Mouse (Mus musculus) forebrain, embryonic 14.5 days (tissue): ENCODE data around the gene Palb2. TPM values are rescaled to one million over a fixed set of nuclear protein-coding genes. Genes with fewer than 3 reads are reported as not detected.

Experiments
- ATAC-seq: fragments of 200-750 bp; cut with Nextera tagmentation; 2 replicates; pipeline ENCODE4 v1.8.0; 2017; ENCODE audit warnings: mild to moderate bottlenecking, moderate library complexity
- DNase-seq: peaks from one replicate; pipeline ENCODE4 v3.0.0-alpha.2; 2015; ENCODE audit warnings: low spot score
- H3K27ac ChIP-seq: fragments of 300-500 bp; sonication (generic); 2 replicates; pipeline ENCODE4 v1.5.1; 2014; ENCODE audit warnings: low read depth, mild to moderate bottlenecking, control low read depth, low read length, moderate library complexity
- H3K27me3 ChIP-seq: fragments of 300-500 bp; sonication (generic); replicated peaks from 2 replicates; pipeline ENCODE4 v1.6.1; 2014; ENCODE audit warnings: low read length, control low read depth, mixed read lengths; ENCODE audit not compliant: control insufficient read depth, insufficient read depth
- H3K36me3 ChIP-seq: fragments of 300-500 bp; sonication (generic); 2 replicates; pipeline ENCODE4 v1.6.1; 2014; ENCODE audit warnings: low read length, control low read depth; ENCODE audit not compliant: control insufficient read depth, insufficient read depth
- H3K4me1 ChIP-seq: fragments of 300-500 bp; sonication (generic); 2 replicates; pipeline ENCODE4 v1.6.1; 2014; ENCODE audit warnings: antibody characterized with exemption, low read length, control low read depth; ENCODE audit not compliant: control insufficient read depth, insufficient read depth
- H3K4me2 ChIP-seq: fragments of 300-500 bp; sonication (generic); 2 replicates; pipeline ENCODE4 v1.6.1; 2014; ENCODE audit warnings: mild to moderate bottlenecking, control low read depth, low read length
- H3K4me3 ChIP-seq: fragments of 300-500 bp; sonication (generic); 2 replicates; pipeline ENCODE4 v1.5.1; 2014; ENCODE audit warnings: low read depth, low read length, control low read depth
- H3K9ac ChIP-seq: fragments of 300-500 bp; sonication (generic); 2 replicates; pipeline ENCODE4 v1.6.1; 2014; ENCODE audit warnings: mild to moderate bottlenecking, low read length, control low read depth, moderate library complexity
- H3K9me3 ChIP-seq: fragments of 300-500 bp; sonication (generic); replicated peaks from 2 replicates; pipeline ENCODE4 v1.6.1; 2016; ENCODE audit warnings: low read length, control low read depth, mixed read lengths; ENCODE audit not compliant: control insufficient read depth
- WGBS: fragments of 180-500 bp; shearing (Covaris S2); extraction: QIAGEN DNeasy Blood & Tissue Kit; methylation state at CpG from one replicate; pipeline ENCODE4 v1.1.7; 2014; 5-methylcytosine and 5-hydroxymethylcytosine counted together
- polyA plus RNA-seq: library from polyadenylated mRNA; unstranded; fragments of >200 nt; fragmentation: Nextera tagmentation; extraction: Ambion mirVana; gene quantifications from 2 replicates; pipeline ENCODE4 v1.2.1, GENCODE M21; 2014

The Palb2 gene
- 7.2 TPM in 2 replicates for polyA plus RNA-seq

- DNase-seq (peak; percentile 98), ATAC-seq (peak; percentile 98)
- H3K36me3 ChIP-seq, result peaks cover 31% of the 10 kb centered on the region
- H3K4me3 ChIP-seq, result peak within 1 kb of the TSS; percentile 46
- peak within 1 kb of the TSS; percentile 58; the same call in 1 of the 2 replicates for H3K27ac ChIP-seq
- H3K27me3 ChIP-seq, result no peaks in the 10 kb centered on the region
- H3K9me3 ChIP-seq, result no peaks in the 10 kb centered on the region
- H3K4me1 ChIP-seq, result peaks cover 12% of the 10 kb centered on the region
- peak within 1 kb of the TSS; percentile 71 for H3K4me2 ChIP-seq
- peak within 1 kb of the TSS; percentile 64 for H3K9ac ChIP-seq
- under 1% methylated on average over 54 of the region's 54 CpGs for WGBS
These were observed at the start of gene Palb2, which contains the start of gene Dctn5 for GRCm38 (mm10) chr7:122132497-122133337. TSS of gene Palb2 (minus strand) at chr7:122132985. TSS of gene Dctn5 (plus strand) at chr7:122133041.

GRCm38 (mm10) chr7:122180720-122181119 is 47.9 kb upstream of the Palb2 start:
- H3K9me3 ChIP-seq, result no peaks in the 10 kb centered on the region

GRCm38 (mm10) chr7:122171613-122172012 is 38.8 kb upstream of the Palb2 start:
- ATAC-seq, result no peak
- no peak overlapping the region for H3K27ac ChIP-seq
- no peaks in the 10 kb centered on the region for H3K27me3 ChIP-seq
- H3K4me3 ChIP-seq, result no peak overlapping the region
- WGBS, result 87% methylated on average over 10 of the region's 10 CpGs
- no peak overlapping the region for H3K9ac ChIP-seq
- H3K4me2 ChIP-seq, result no peak overlapping the region
- H3K4me1 ChIP-seq, result no peaks in the 10 kb centered on the region
- peaks cover 41% of the 10 kb centered on the region for H3K36me3 ChIP-seq
- no peaks in the 10 kb centered on the region for H3K9me3 ChIP-seq
- no peak for DNase-seq

More at GRCm38 (mm10) chr7:122180720-122181119, 47.9 kb upstream of the Palb2 start:
- H3K27me3 ChIP-seq, result no peaks in the 10 kb centered on the region
- 92% methylated on average over 7 of the region's 7 CpGs for WGBS
- H3K4me3 ChIP-seq, result no peak overlapping the region
- no peak for ATAC-seq
- no peak overlapping the region for H3K27ac ChIP-seq
- H3K4me1 ChIP-seq, result no peaks in the 10 kb centered on the region
- no peaks in the 10 kb centered on the region for H3K36me3 ChIP-seq
- H3K4me2 ChIP-seq, result no peak overlapping the region
- no peak for DNase-seq
- no peak overlapping the region for H3K9ac ChIP-seq

- Histone ChIP-seq H3K4me1 (no peaks in the 10 kb centered on the region), H3K4me2 (no peak overlapping the region), H3K4me3 (no peak overlapping the region), H3K9me3 (no peaks in the 10 kb centered on the region), H3K27ac (no peak overlapping the region), H3K36me3 (peaks cover 50% of the 10 kb centered on the region), H3K9ac (no peak overlapping the region), H3K27me3 (no peaks in the 10 kb centered on the region)
- DNase-seq (no peak), ATAC-seq (no peak)
- 82% methylated on average over 6 of the region's 6 CpGs for WGBS
These were observed 37.9 kb upstream of the Palb2 start for GRCm38 (mm10) chr7:122170705-122171104.

GRCm38 (mm10) chr7:122167203-122167602 is 34.4 kb upstream of the Palb2 start:
- no peak for ATAC-seq
- Histone ChIP-seq H3K4me2 (no peak overlapping the region), H3K9me3 (no peaks in the 10 kb centered on the region), H3K27ac (no peak overlapping the region), H3K27me3 (no peaks in the 10 kb centered on the region), H3K36me3 (peaks cover 80% of the 10 kb centered on the region), H3K4me1 (no peaks in the 10 kb centered on the region), H3K9ac (no peak overlapping the region), H3K4me3 (no peak overlapping the region)
- 89% methylated on average over 7 of the region's 7 CpGs for WGBS
- no peak for DNase-seq

- DNase-seq (no peak), ATAC-seq (no peak)
- WGBS, result 95% methylated on average over 6 of the region's 8 CpGs
- peaks cover 74% of the 10 kb centered on the region for H3K36me3 ChIP-seq
- no peak overlapping the region for H3K4me3 ChIP-seq
- H3K27ac ChIP-seq, result no peak overlapping the region
- H3K27me3 ChIP-seq, result no peaks in the 10 kb centered on the region
- no peaks in the 10 kb centered on the region for H3K9me3 ChIP-seq
- peaks cover 11% of the 10 kb centered on the region for H3K4me1 ChIP-seq
- H3K4me2 ChIP-seq, result no peak overlapping the region
- H3K9ac ChIP-seq, result no peak overlapping the region
These were observed 31.0 kb upstream of the Palb2 start for GRCm38 (mm10) chr7:122163766-122164165.

GRCm38 (mm10) chr7:122160037-122160436 is 27.3 kb upstream of the Palb2 start:
- Histone ChIP-seq H3K4me3 (peak overlapping the region; percentile 58), H3K4me2 (peak overlapping the region; percentile 92), H3K4me1 (peaks cover 18% of the 10 kb centered on the region), H3K27ac (no peak overlapping the region), H3K36me3 (peaks cover 37% of the 10 kb centered on the region), H3K27me3 (no peaks in the 10 kb centered on the region), H3K9ac (peak overlapping the region; percentile 79), H3K9me3 (no peaks in the 10 kb centered on the region)
- DNase-seq, result no peak
- WGBS, result under 1% methylated on average over 12 of the region's 12 CpGs
- ATAC-seq, result no peak

- Histone ChIP-seq H3K4me1 (peaks cover 18% of the 10 kb centered on the region), H3K9ac (peak within 1 kb of the TSS; percentile 79), H3K9me3 (no peaks in the 10 kb centered on the region), H3K27ac (peak within 1 kb of the TSS; percentile 84), H3K4me2 (peak within 1 kb of the TSS; percentile 92), H3K36me3 (peaks cover 30% of the 10 kb centered on the region), H3K27me3 (no peaks in the 10 kb centered on the region), H3K4me3 (peak within 1 kb of the TSS; percentile 58)
- ATAC-seq, result peak; percentile 96
- peak; percentile 94 for DNase-seq
- WGBS, result under 1% methylated on average over 63 of the region's 63 CpGs
These were observed 26.4 kb upstream of the Palb2 start, which contains the start of gene Plk1 for GRCm38 (mm10) chr7:122158915-122159902. TSS of gene Plk1 (plus strand) at chr7:122159439.
